1 mouse cellular context compared by ENCODE assay signal in genomic region chr1:51507436-51507835, GRCm38 (mm10).
A peak's percentile ranks its signal among the peaks of the same experiment; 100 is the strongest.
TF ChIP-seq lines count a peak whose summit lies in the region.

No protein-coding gene starts in this region.

TF ChIP-seq in CH12.LX, 34 proteins besides CTCF, POLR2A, EP300 and RAD21 (continued from another document):
- TF ChIP-seq IRF4 (IDR thresholded peaks at IDR 0.05; ENCODE audit: low read depth, low read length) (peak; percentile 36; the same call in 1 of the 2 replicates), MXI1 (IDR thresholded peaks at IDR 0.05; ENCODE audit: low read depth, low read length) (0 out of 2 replicates have a peak, but pooled peaks have one; percentile 24), ZMIZ1 (IDR thresholded peaks at IDR 0.05; ENCODE audit: low read depth, low read length) (no peak), MAZ (IDR thresholded peaks at IDR 0.05; ENCODE audit: low read depth, low read length) (no peak), ETS1 (conservative IDR thresholded peaks at IDR 0.05; ENCODE audit: low read depth, low read length) (no peak), MAFK (IDR thresholded peaks at IDR 0.05; ENCODE audit: insufficient replicate concordance, low read length) (no peak)
